Mouse (Mus musculus): Measurements from ENCODE around the gene Slc37a1. TPM values are rescaled to one million over a fixed set of nuclear protein-coding genes. Genes with fewer than 3 reads are reported as not detected.

Slc37a1 gene
- polyA plus RNA-seq, 1 experiment from 2014 or later, result 6.9 TPM

DNA sequence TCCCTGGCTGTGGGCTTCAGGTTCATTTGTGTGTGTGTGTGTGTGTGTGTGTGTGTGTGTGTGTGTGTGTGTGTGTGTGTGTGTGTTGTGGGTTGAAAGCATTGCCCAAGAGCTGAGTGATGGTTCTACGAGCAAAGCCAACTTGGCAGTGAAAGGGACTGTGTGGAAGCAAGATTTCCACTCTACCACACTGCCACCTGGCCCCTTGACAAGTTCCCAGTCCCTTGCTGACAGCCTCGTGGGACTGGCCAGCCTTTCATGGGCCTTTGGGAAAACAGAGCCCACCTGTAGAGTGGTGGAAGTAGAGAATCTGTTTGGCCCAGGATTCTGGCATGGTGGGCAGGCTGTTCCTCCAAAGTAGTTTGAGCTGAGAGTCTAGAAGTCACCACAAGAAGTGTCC is 107.2 kb downstream of the Slc37a1 start:
- no peaks in the 10 kb centered on the region for H3K27me3 ChIP-seq (replicated peaks; ENCODE audit: control insufficient read depth, insufficient read depth, low read length)
- H3K9ac ChIP-seq (ENCODE audit: low read length), result no peak overlapping the region
- no peak overlapping the region for H3K4me2 ChIP-seq (ENCODE audit: low read length)
- ATAC-seq, result no peak
- 0 out of 2 replicates have a peak, but pooled peaks cover 3% of the 10 kb centered on the region for H3K36me3 ChIP-seq (ENCODE audit: control insufficient read depth, insufficient read depth, low read length)
- no peaks in the 10 kb centered on the region for H3K9me3 ChIP-seq (replicated peaks; ENCODE audit: control insufficient read depth, low read length)
- no peak overlapping the region for H3K4me3 ChIP-seq (ENCODE audit: low read depth, low read length)
- WGBS, result 74% methylated on average over 2 of the region's 2 CpGs
- H3K27ac ChIP-seq (ENCODE audit: low read depth, low read length), result no peak overlapping the region
- H3K4me1 ChIP-seq (ENCODE audit: control insufficient read depth, insufficient read depth, low read length), result peaks cover 12% of the 10 kb centered on the region
- DNase-seq (ENCODE audit: low spot score), result no peak

DNA sequence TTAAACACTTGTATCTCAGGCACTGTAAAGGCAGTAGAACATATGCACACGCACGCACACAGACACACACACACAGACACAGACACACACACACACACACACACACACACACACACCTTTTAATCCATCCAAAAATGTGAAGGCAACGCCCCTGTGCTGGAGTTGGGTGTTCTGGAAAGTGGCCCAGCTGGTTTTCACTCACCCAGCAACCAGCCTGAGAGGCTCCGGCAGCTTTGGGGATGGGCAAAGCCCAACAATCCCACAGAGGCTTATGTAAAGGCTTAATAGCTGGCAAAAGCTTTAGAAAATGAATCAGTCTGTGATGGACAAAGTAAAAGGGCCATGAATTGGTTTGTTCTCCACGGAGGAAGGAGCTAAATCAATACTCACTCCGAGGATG is 113.7 kb downstream of the Slc37a1 start:
- peaks cover 15% of the 10 kb centered on the region for H3K4me1 ChIP-seq (ENCODE audit: control insufficient read depth, insufficient read depth, low read length)
- 0 out of 2 replicates have a peak, but pooled peaks cover 5% of the 10 kb centered on the region for H3K36me3 ChIP-seq (ENCODE audit: control insufficient read depth, insufficient read depth, low read length)
- 76% methylated on average over 6 of the region's 6 CpGs for WGBS
- H3K9ac ChIP-seq (ENCODE audit: low read length), result no peak overlapping the region
- ATAC-seq (no peak), DNase-seq (ENCODE audit: low spot score) (no peak)
- H3K4me2 ChIP-seq (ENCODE audit: low read length), result no peak overlapping the region
- no peaks in the 10 kb centered on the region for H3K27me3 ChIP-seq (replicated peaks; ENCODE audit: control insufficient read depth, insufficient read depth, low read length)
- H3K9me3 ChIP-seq (replicated peaks; ENCODE audit: control insufficient read depth, low read length), result no peaks in the 10 kb centered on the region
- no peak overlapping the region for H3K4me3 ChIP-seq (ENCODE audit: low read depth, low read length)
- no peak overlapping the region for H3K27ac ChIP-seq (ENCODE audit: low read depth, low read length)

Other genes starting within 250 kb of the Slc37a1 start
- 16.8 and 19.7 TPM in 2 replicates for gene Abcg1, start 229.1 kb upstream of the Slc37a1 start, polyA plus RNA-seq (2014; fragmentation: Nextera tagmentation; extraction: Ambion mirVana)
- 0.51 and 1.6 TPM in 2 replicates for gene Tff3, start 157.1 kb upstream of the Slc37a1 start, polyA plus RNA-seq (2014; fragmentation: Nextera tagmentation; extraction: Ambion mirVana)
- not detected in 2 replicates for gene Tff2, start 142.5 kb upstream of the Slc37a1 start, polyA plus RNA-seq (2014; fragmentation: Nextera tagmentation; extraction: Ambion mirVana)
- gene Tff1, start 121.5 kb upstream of the Slc37a1 start, polyA plus RNA-seq (2014; fragmentation: Nextera tagmentation; extraction: Ambion mirVana), result not detected in 2 replicates
- not detected in 2 replicates for gene Tmprss3, start 87.8 kb upstream of the Slc37a1 start, polyA plus RNA-seq (2014; fragmentation: Nextera tagmentation; extraction: Ambion mirVana)
- not detected in 2 replicates for gene Ubash3a, start 78.9 kb upstream of the Slc37a1 start, polyA plus RNA-seq (2014; fragmentation: Nextera tagmentation; extraction: Ambion mirVana)
- gene Rsph1, start 9.4 kb upstream of the Slc37a1 start, polyA plus RNA-seq (2014; fragmentation: Nextera tagmentation; extraction: Ambion mirVana), result 2.9 and 3.6 TPM in 2 replicates
- gene Pde9a, start 99.4 kb downstream of the Slc37a1 start, polyA plus RNA-seq (2014; fragmentation: Nextera tagmentation; extraction: Ambion mirVana), result 60.7 and 68.5 TPM in 2 replicates
- gene Wdr4, start 233.2 kb downstream of the Slc37a1 start, polyA plus RNA-seq (2014; fragmentation: Nextera tagmentation; extraction: Ambion mirVana), result 31.3 and 34.3 TPM in 2 replicates
- gene Ndufv3, start 233.3 kb downstream of the Slc37a1 start, polyA plus RNA-seq (2014; fragmentation: Nextera tagmentation; extraction: Ambion mirVana), result 377 and 457 TPM in 2 replicates

Measured in forebrain, embryonic 14.5 days (tissue).